Mouse (Mus musculus): Measurements from ENCODE around the gene Scamp3.
"Not testable (repeated sequence)": the region's sequence is repeated elsewhere in the genome, so short reads cannot be mapped to it uniquely, and the experiment has no call there.

Scamp3 gene

GRCm38 (mm10) chr3:89199839-89200238 lies 22.6 kb downstream of the Scamp3 start:
- DNase-seq (ENCODE audit: low spot score), result no peak

GRCm38 (mm10) chr3:89202253-89203141 lies 25.2 kb downstream of the Scamp3 start, which contains the start of gene Gba:
TSS of gene Gba (plus strand) at chr3:89202928.
- DNase-seq (ENCODE audit: low spot score), result peak; percentile 91

DNA sequence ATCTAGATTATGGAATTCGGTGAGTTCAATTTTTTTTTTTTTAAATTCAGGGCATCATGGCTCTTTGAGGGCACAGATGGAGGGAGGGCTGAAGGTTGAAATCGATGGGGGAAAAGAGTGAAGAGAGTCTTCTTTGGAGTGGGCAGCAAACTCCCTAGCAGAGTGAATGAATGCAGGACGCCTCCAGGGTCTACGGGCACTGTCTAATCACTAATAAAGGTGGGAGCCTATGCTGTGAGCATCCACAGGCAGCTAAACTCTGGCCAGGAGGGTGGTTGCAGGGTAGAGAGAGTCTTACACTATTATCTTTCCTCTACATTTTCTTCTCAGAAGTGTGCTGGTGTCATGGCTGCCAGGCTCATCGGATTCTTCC lies 25.9 kb downstream of the Scamp3 start:
- no peak for DNase-seq (ENCODE audit: low spot score)

DNA sequence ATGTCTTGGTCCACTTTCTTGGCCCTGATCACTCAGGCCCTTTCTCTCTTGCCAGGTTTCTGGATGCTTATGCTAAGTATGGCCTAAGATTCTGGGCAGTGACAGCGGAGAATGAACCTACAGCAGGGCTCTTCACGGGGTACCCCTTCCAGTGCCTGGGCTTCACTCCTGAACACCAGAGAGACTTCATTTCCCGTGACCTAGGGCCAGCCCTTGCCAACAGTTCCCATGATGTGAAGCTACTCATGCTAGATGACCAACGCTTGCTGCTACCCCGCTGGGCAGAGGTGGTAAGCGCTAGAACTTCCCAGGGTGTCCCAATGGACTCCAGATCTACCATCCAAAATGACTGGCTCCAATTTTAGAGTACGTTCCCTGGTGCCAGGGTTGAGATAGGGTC lies 28.8 kb downstream of the Scamp3 start:
- no peak for DNase-seq (ENCODE audit: low spot score)

DNA sequence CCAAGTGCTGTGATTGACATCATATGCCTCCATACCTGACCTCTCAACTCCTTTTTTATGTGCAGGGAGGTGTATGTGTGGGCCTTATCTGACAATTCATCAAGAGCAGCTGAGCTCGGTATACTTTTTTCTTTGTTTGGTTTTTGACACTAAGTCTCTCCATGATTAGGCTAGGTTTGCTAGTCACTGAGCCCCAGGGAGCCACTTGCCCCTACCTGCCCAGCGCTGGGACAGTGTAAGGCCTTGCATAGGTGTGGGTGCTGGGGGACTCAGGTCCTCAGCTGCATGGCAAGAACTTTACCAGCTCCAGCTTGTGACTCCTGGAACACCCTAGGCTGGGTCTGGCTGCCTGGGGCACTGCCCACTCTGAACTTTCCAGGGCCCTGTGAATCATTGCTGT lies 29.4 kb downstream of the Scamp3 start:
- no peak for DNase-seq (ENCODE audit: low spot score)

GRCm38 (mm10) chr3:89208075-89208657 lies 30.9 kb downstream of the Scamp3 start:
- DNase-seq (ENCODE audit: low spot score), result no peak

GRCm38 (mm10) chr3:89208736-89209135 lies 31.5 kb downstream of the Scamp3 start:
- DNase-seq (ENCODE audit: low spot score), result no peak

GRCm38 (mm10) chr3:89209731-89210130 lies 32.5 kb downstream of the Scamp3 start:
- peak; percentile 42 for DNase-seq (ENCODE audit: low spot score)

DNA sequence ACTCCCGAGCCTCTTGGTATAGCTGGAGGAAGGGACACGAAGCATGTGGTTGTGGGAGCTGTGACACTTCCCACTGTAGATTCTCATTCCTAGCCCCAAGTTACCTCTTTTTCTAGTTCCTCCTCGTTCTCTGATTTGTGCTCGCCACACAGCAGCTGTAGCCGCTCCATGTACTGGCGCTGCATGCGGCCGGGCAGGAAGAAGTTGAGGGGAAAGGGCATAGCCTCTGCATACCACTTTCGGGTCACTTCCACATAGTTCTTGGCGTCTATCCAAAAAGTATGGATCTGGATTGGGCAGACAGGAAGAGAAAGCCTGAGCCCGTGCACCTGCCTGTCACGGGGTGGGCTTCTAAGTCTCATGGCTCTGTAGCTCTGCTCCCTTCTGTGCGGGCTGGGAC lies 32.9 kb downstream of the Scamp3 start:
- DNase-seq (ENCODE audit: low spot score), result no peak

- DNase-seq (ENCODE audit: low spot score), result no peak
Measured at GRCm38 (mm10) chr3:89210731-89211130, 33.5 kb downstream of the Scamp3 start.

- peak; percentile 95 for DNase-seq (ENCODE audit: low spot score)
Measured at GRCm38 (mm10) chr3:89213803-89214530, 36.7 kb downstream of the Scamp3 start.

DNA sequence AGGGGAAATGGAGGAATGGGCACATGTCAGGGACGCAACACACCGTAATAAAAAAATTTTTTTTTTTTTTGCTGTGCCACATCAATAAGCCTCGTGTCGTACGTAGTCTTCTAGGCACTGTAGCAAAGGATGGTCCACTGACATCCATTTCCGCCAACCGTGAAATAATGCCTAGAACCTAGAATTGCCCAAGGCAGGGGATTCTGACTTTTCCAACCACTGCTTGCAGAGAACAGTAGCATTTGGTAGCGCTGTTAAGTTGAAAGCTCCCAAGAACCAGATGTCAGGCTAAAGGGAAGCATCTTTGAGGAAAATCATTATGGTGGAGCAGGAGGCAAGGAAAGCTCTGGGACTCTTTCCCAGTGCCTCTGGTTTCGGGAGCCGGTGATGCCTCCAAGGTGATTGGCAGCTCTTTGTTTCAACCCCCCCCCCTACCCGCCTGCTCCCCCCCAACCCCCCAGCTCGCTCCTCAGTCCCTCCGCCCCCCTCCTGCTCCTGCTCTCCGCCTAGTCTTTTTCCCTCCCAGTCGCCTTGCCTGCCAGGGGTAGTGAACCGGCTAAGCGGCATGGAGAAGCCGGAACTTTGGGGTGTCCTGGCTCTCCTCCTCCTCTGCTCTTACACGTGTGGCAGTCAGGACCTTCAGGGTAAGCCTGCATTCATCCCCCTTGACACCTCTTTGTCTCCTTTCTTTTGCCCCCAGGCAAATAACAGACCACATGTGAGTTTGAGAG lies 37.6 kb downstream of the Scamp3 start, which contains the start of gene Thbs3:
TSS of gene Thbs3 (plus strand) at position 500 of the 731 bp plus-strand sequence.
- peak; percentile 66 for DNase-seq (ENCODE audit: low spot score)

- peak; percentile 88 for DNase-seq (ENCODE audit: low spot score)
Measured at GRCm38 (mm10) chr3:89215853-89216252, 38.6 kb downstream of the Scamp3 start.

DNA sequence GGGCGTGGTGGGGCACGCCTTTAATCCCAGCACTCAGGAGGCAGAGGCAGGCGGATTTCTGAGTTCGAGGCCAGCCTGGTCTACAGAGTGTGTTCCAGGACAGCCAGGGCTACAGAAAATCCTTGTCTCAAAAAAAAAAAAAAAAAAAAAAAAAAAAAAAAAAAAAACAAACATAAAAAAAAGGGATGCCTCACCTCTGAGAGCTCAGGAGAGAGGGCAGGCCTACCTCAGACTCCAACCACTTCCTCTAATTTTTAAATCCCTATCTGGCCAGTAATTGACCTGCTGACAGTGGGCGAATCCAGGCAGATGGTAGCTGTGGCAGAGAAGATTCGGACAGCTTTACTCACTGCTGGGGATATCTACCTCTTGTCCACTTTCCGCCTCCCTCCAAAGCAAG lies 39.1 kb downstream of the Scamp3 start:
- not testable (repeated sequence) for DNase-seq (ENCODE audit: low spot score)

DNA sequence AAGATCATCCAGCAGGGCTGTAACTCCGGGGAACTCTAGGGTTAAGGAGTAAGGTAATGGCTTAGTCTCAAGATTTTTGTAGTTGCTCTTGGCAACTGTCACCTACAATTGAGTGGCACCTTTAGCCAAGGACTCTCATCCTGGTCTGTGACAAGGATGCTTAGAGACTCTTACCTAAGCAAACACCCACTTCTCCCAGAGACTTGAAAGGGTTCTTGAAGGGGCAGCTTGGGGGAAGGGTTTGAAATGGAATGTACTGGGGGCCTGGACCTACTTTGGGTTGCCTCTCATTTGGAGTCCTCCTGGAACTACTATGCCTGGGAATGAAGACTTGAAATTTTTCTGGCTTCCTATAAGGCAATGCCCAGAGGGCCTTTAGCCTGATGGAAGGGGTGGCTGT lies 41.0 kb downstream of the Scamp3 start:
- DNase-seq (ENCODE audit: low spot score), result no peak

GRCm38 (mm10) chr3:89219546-89219945 lies 42.3 kb downstream of the Scamp3 start:
- DNase-seq (ENCODE audit: low spot score), result no peak

- no peak for DNase-seq (ENCODE audit: low spot score)
Measured at GRCm38 (mm10) chr3:89221167-89221566, 43.9 kb downstream of the Scamp3 start.

DNA sequence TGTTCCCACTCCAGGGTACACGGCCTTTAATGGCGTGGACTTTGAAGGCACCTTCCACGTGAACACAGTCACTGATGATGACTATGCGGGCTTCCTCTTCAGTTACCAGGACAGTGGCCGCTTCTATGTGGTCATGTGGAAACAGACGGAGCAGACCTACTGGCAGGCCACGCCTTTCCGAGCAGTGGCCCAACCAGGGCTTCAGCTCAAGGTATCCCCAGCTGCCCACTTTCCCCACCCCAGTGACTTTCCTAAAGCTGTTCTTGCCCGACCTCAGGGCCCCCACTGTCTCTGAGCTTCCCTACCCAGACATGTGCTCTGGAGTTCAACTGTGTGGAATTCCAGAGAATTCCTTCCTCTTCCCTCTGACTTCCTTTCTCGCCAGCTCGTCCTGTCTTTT lies 47.5 kb downstream of the Scamp3 start:
- no peak for DNase-seq (ENCODE audit: low spot score)

DNA sequence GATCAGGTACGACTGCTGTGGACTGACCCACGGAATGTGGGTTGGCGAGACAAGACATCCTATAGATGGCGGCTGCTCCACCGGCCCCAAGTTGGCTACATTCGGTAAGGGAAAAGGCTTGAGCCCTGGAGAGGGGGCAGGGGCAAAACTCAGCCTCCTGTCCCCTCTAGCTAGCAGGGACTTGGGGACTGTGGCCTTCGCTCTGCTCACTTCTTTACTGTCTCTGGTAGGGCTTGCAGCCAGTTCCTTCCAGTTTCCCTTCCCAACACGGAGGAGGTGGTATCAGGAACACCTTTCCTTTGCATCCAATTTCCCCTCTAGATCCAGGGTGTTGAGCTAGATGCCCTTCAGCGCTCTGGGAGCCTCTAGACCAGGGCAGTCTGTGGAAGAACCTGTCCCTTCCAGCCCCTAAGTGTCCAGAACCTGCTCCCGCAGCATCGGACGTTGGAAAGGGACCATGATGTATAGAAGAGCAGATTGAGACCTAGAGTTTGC lies 48.1 kb downstream of the Scamp3 start:
- DNase-seq (ENCODE audit: low spot score), result no peak

DNA sequence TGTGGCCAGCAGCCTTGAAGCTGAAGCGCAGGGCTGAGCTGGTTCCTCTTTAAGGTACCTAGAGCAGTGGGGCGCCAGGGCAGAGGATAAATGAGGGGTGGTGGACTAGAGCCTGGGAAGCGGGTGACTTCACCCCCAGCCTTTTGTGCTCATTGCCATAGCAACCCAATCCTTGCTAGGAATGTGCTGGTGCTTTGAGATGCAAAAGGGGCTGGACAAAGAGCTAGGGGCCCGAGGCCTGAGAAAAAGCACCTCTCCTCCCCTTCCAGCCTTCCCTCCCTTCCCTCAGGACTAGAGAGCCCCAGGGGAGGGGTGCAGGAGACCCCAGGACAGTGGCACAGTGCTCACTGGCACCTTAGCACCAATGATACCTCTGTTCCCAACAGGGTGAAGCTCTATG lies 48.6 kb downstream of the Scamp3 start:
- no peak for DNase-seq (ENCODE audit: low spot score)

- no peak for DNase-seq (ENCODE audit: low spot score)
Measured at GRCm38 (mm10) chr3:89226361-89226760, 49.1 kb downstream of the Scamp3 start.

GRCm38 (mm10) chr3:89226900-89227299 lies 49.6 kb downstream of the Scamp3 start, which contains the start of gene Mtx1:
TSS of gene Mtx1 (minus strand) at chr3:89227088.
- no peak for DNase-seq (ENCODE audit: low spot score)

All from testis, postnatal 10 days (tissue).